Mouse (Mus musculus) limb, embryonic 15.5 days (tissue): ENCODE measurements around the gene Col4a1. TPM values are rescaled to one million over a fixed set of nuclear protein-coding genes. Genes with fewer than 3 reads are reported as not detected.

Experiments
- ATAC-seq: fragments of 200-750 bp; cut with Nextera tagmentation; 2 replicates; pipeline ENCODE4 v1.8.0; 2017; ENCODE audit warnings: low read depth, moderate TSS enrichment; ENCODE audit not compliant: insufficient number of reproducible peaks, low FRiP score, low TSS enrichment
- H3K27ac ChIP-seq: fragments of 300-500 bp; sonication (generic); 2 replicates; pipeline ENCODE4 v1.5.1; 2015; ENCODE audit warnings: moderate library complexity, mild to moderate bottlenecking, inconsistent platforms
- H3K27me3 ChIP-seq: fragments of 300-500 bp; sonication (generic); 2 replicates; pipeline ENCODE4 v1.6.1; 2015; ENCODE audit warnings: inconsistent platforms
- H3K36me3 ChIP-seq: fragments of 300-500 bp; sonication (generic); 2 replicates; pipeline ENCODE4 v1.6.1; 2015; ENCODE audit warnings: inconsistent platforms
- H3K4me1 ChIP-seq: fragments of 300-500 bp; sonication (generic); 2 replicates; pipeline ENCODE4 v1.6.1; 2015; ENCODE audit warnings: inconsistent platforms
- H3K4me2 ChIP-seq: fragments of 300-500 bp; sonication (generic); 2 replicates; pipeline ENCODE4 v1.6.1; 2015; ENCODE audit warnings: mild to moderate bottlenecking, inconsistent platforms
- H3K4me3 ChIP-seq: fragments of 300-500 bp; sonication (generic); 2 replicates; pipeline ENCODE4 v1.5.1; 2015; ENCODE audit warnings: mild to moderate bottlenecking, inconsistent platforms
- H3K9ac ChIP-seq: fragments of 300-500 bp; sonication (generic); 2 replicates; pipeline ENCODE4 v1.6.1; 2015; ENCODE audit warnings: inconsistent platforms
- H3K9me3 ChIP-seq: fragments of 300-500 bp; sonication (generic); 2 replicates; pipeline ENCODE4 v1.6.1; 2016; ENCODE audit warnings: inconsistent platforms
- WGBS: fragments of 180-500 bp; shearing (Covaris S2); methylation state at CpG from one replicate; pipeline ENCODE4 v1.1.7; 2015; 5-methylcytosine and 5-hydroxymethylcytosine counted together
- polyA plus RNA-seq: library from polyadenylated mRNA; unstranded; fragments of >200 nt; fragmentation: Nextera tagmentation; extraction: Ambion mirVana; gene quantifications from 2 replicates; pipeline ENCODE4 v1.2.1, GENCODE M21; 2015

The Col4a1 gene
- polyA plus RNA-seq, 1 experiment from 2014 or later, result 172 TPM

- Histone ChIP-seq H3K27me3 (peaks cover 10% of the 10 kb centered on the region), H3K27ac (no peak overlapping the region), H3K36me3 (no peaks in the 10 kb centered on the region), H3K4me1 (peaks cover 10% of the 10 kb centered on the region), H3K9me3 (no peaks in the 10 kb centered on the region), H3K4me3 (no peak overlapping the region), H3K4me2 (no peak overlapping the region), H3K9ac (no peak overlapping the region)
- 59% methylated on average over 9 of the region's 9 CpGs for WGBS
- ATAC-seq, result no peak; the same call in 1 of the 2 replicates
These were observed 129.0 kb downstream of the Col4a1 start for GRCm38 (mm10) chr8:11183611-11184031.

GRCm38 (mm10) chr8:11182606-11183005, 130.0 kb downstream of the Col4a1 start:
- Histone ChIP-seq H3K4me1 (peaks cover under 1% of the 10 kb centered on the region; the same call in 1 of the 2 replicates), H3K4me2 (no peak overlapping the region), H3K36me3 (no peaks in the 10 kb centered on the region), H3K27ac (no peak overlapping the region), H3K9ac (no peak overlapping the region), H3K9me3 (no peaks in the 10 kb centered on the region), H3K4me3 (no peak overlapping the region), H3K27me3 (peaks cover under 1% of the 10 kb centered on the region; the same call in 1 of the 2 replicates)
- WGBS, result 83% methylated on average over 12 of the region's 12 CpGs
- ATAC-seq, result no peak

- WGBS, result 52% methylated on average over 4 of the region's 4 CpGs
- H3K9me3 ChIP-seq, result no peaks in the 10 kb centered on the region
- no peak overlapping the region for H3K4me2 ChIP-seq
- no peak for ATAC-seq
- H3K36me3 ChIP-seq, result no peaks in the 10 kb centered on the region
- H3K9ac ChIP-seq, result no peak overlapping the region
- H3K4me1 ChIP-seq, result no peaks in the 10 kb centered on the region
- no peak overlapping the region for H3K4me3 ChIP-seq
- H3K27ac ChIP-seq, result no peak overlapping the region
- H3K27me3 ChIP-seq, result no peaks in the 10 kb centered on the region
These were observed 130.5 kb downstream of the Col4a1 start for GRCm38 (mm10) chr8:11182148-11182484.

GRCm38 (mm10) chr8:11181420-11182147, 131.0 kb downstream of the Col4a1 start:
- Histone ChIP-seq H3K27ac (no peak overlapping the region), H3K27me3 (no peaks in the 10 kb centered on the region), H3K9ac (no peak overlapping the region), H3K4me2 (no peak overlapping the region), H3K4me3 (no peak overlapping the region), H3K4me1 (no peaks in the 10 kb centered on the region), H3K36me3 (no peaks in the 10 kb centered on the region), H3K9me3 (no peaks in the 10 kb centered on the region)
- ATAC-seq, result no peak
- whole genome bisulfite sequencing, result 76% methylated on average over 11 of the region's 11 CpGs

GRCm38 (mm10) chr8:11179869-11180268, 132.8 kb downstream of the Col4a1 start:
- no peak overlapping the region for H3K9ac ChIP-seq
- ATAC-seq, result no peak
- H3K4me1 ChIP-seq, result no peaks in the 10 kb centered on the region
- H3K27ac ChIP-seq, result no peak overlapping the region
- no peak overlapping the region for H3K4me3 ChIP-seq
- H3K27me3 ChIP-seq, result no peaks in the 10 kb centered on the region
- WGBS, result 67% methylated on average over 3 of the region's 3 CpGs
- H3K9me3 ChIP-seq, result no peaks in the 10 kb centered on the region
- no peak overlapping the region for H3K4me2 ChIP-seq
- no peaks in the 10 kb centered on the region for H3K36me3 ChIP-seq

- no peaks in the 10 kb centered on the region for H3K9me3 ChIP-seq
- peaks cover 13% of the 10 kb centered on the region; the same call in 1 of the 2 replicates for H3K4me1 ChIP-seq
- no peak overlapping the region for H3K9ac ChIP-seq
- H3K4me3 ChIP-seq, result no peak overlapping the region
- WGBS, result 72% methylated on average over 7 of the region's 7 CpGs
- H3K4me2 ChIP-seq, result no peak overlapping the region
- H3K36me3 ChIP-seq, result no peaks in the 10 kb centered on the region
- no peaks in the 10 kb centered on the region for H3K27me3 ChIP-seq
- no peak for ATAC-seq
- H3K27ac ChIP-seq, result no peak overlapping the region
These were observed 136.2 kb downstream of the Col4a1 start for GRCm38 (mm10) chr8:11176393-11176792.

- 56% methylated on average over 17 of the region's 17 CpGs for WGBS
- Histone ChIP-seq H3K36me3 (no peaks in the 10 kb centered on the region), H3K4me3 (no peak overlapping the region), H3K27ac (no peak overlapping the region), H3K4me2 (no peak overlapping the region), H3K9ac (no peak overlapping the region), H3K27me3 (no peaks in the 10 kb centered on the region), H3K4me1 (peaks cover 13% of the 10 kb centered on the region; the same call in 1 of the 2 replicates), H3K9me3 (no peaks in the 10 kb centered on the region)
- peak; percentile 27; the same call in 1 of the 2 replicates for ATAC-seq
These were observed 139.1 kb downstream of the Col4a1 start for GRCm38 (mm10) chr8:11173284-11174191.

GRCm38 (mm10) chr8:11171526-11171925, 141.1 kb downstream of the Col4a1 start:
- Histone ChIP-seq H3K9me3 (no peaks in the 10 kb centered on the region), H3K27ac (no peak overlapping the region), H3K4me1 (peaks cover 13% of the 10 kb centered on the region; the same call in 1 of the 2 replicates), H3K4me3 (no peak overlapping the region), H3K4me2 (no peak overlapping the region), H3K27me3 (no peaks in the 10 kb centered on the region), H3K36me3 (no peaks in the 10 kb centered on the region), H3K9ac (no peak overlapping the region)
- ATAC-seq, result no peak
- 63% methylated on average over 7 of the region's 7 CpGs for WGBS

GRCm38 (mm10) chr8:11169383-11169782, 143.2 kb downstream of the Col4a1 start:
- H3K9ac ChIP-seq, result no peak overlapping the region
- no peak overlapping the region for H3K4me2 ChIP-seq
- WGBS, result 70% methylated on average over 2 of the region's 2 CpGs
- no peak overlapping the region for H3K4me3 ChIP-seq
- no peaks in the 10 kb centered on the region for H3K36me3 ChIP-seq
- no peaks in the 10 kb centered on the region for H3K9me3 ChIP-seq
- no peak overlapping the region for H3K27ac ChIP-seq
- H3K4me1 ChIP-seq, result peaks cover 19% of the 10 kb centered on the region; the same call in 1 of the 2 replicates
- H3K27me3 ChIP-seq, result no peaks in the 10 kb centered on the region
- no peak for ATAC-seq

GRCm38 (mm10) chr8:11168780-11169179, 143.8 kb downstream of the Col4a1 start:
- Histone ChIP-seq H3K36me3 (no peaks in the 10 kb centered on the region), H3K4me2 (no peak overlapping the region), H3K27me3 (no peaks in the 10 kb centered on the region), H3K9me3 (no peaks in the 10 kb centered on the region), H3K4me3 (no peak overlapping the region), H3K27ac (no peak overlapping the region), H3K4me1 (peaks cover 16% of the 10 kb centered on the region; the same call in 1 of the 2 replicates), H3K9ac (no peak overlapping the region)
- ATAC-seq, result no peak
- 88% methylated on average over 3 of the region's 3 CpGs for WGBS

- Histone ChIP-seq H3K9ac (no peak overlapping the region), H3K4me1 (0 out of 2 replicates have a peak, but pooled peaks cover 7% of the 10 kb centered on the region), H3K9me3 (no peaks in the 10 kb centered on the region), H3K4me2 (no peak overlapping the region), H3K36me3 (no peaks in the 10 kb centered on the region), H3K4me3 (no peak overlapping the region), H3K27me3 (no peaks in the 10 kb centered on the region), H3K27ac (no peak overlapping the region)
- WGBS, result 78% methylated on average over 9 of the region's 9 CpGs
- no peak for ATAC-seq
These were observed 144.7 kb downstream of the Col4a1 start for GRCm38 (mm10) chr8:11167955-11168354.

- Histone ChIP-seq H3K9ac (no peak overlapping the region), H3K36me3 (no peaks in the 10 kb centered on the region), H3K9me3 (no peaks in the 10 kb centered on the region), H3K27ac (peak overlapping the region; percentile 69), H3K27me3 (no peaks in the 10 kb centered on the region), H3K4me3 (no peak overlapping the region), H3K4me1 (0 out of 2 replicates have a peak, but pooled peaks cover 6% of the 10 kb centered on the region), H3K4me2 (no peak overlapping the region)
- 17% methylated on average over 4 of the region's 4 CpGs for WGBS
- ATAC-seq, result 0 out of 2 replicates have a peak, but pooled peaks have one; percentile 40
These were observed 147.0 kb downstream of the Col4a1 start for GRCm38 (mm10) chr8:11165592-11165991.
